Mouse (Mus musculus): ENCODE measurements around the gene Minos1. TPM values are rescaled to one million over a fixed set of nuclear protein-coding genes. Genes with fewer than 3 reads are reported as not detected.

Minos1 gene
- total RNA-seq, 2 experiments from 2014 or later: 353 to 374 TPM

- no peak for DNase-seq
- intact Hi-C loops (cut with DNase I): no loop called here
Measured at GRCm38 (mm10) chr4:139105453-139105852, 25.5 kb downstream of the Minos1 start.

GRCm38 (mm10) chr4:139101546-139101945 lies 29.4 kb downstream of the Minos1 start:
- intact Hi-C loops (cut with DNase I): no loop called here
- no peak for DNase-seq

GRCm38 (mm10) chr4:139100326-139100725 lies 30.6 kb downstream of the Minos1 start:
- intact Hi-C loops (cut with DNase I): no loop called here
- no peak for DNase-seq

GRCm38 (mm10) chr4:139096201-139096600 lies 34.7 kb downstream of the Minos1 start:
- intact Hi-C loops (cut with DNase I): no loop called here

GRCm38 (mm10) chr4:139095406-139095805 lies 35.5 kb downstream of the Minos1 start:
- no peak for DNase-seq
- intact Hi-C loops (cut with DNase I): no loop called here

More at GRCm38 (mm10) chr4:139096201-139096600, 34.7 kb downstream of the Minos1 start:
- DNase-seq: no peak

- no peak for DNase-seq
- intact Hi-C loops (cut with DNase I): loop anchor here (5.0 kb wide), 1 partner anchor 99 kb away; the partner anchor contains the start of gene Capzb
Measured at GRCm38 (mm10) chr4:139093196-139093530, 37.8 kb downstream of the Minos1 start.

GRCm38 (mm10) chr4:139092356-139093195 lies 38.3 kb downstream of the Minos1 start, which contains the start of gene Nbl1:
Nbl1 (minus strand) TSS chr4:139092993.
- intact Hi-C loops (cut with DNase I): loop anchor here (5.0 kb wide), 1 partner anchor 100 kb away; the partner anchor contains the start of gene Capzb
- DNase-seq: peak; percentile 54 to 70

GRCm38 (mm10) chr4:139091478-139092355 lies 39.2 kb downstream of the Minos1 start:
- no peak for DNase-seq
- intact Hi-C loops (cut with DNase I): loop anchor here (5.0 kb wide), 1 partner anchor 101 kb away; the partner anchor contains the start of gene Capzb

- no peak for DNase-seq
- intact Hi-C loops (cut with DNase I): loop anchor here (5.0 kb wide), 1 partner anchor 101 kb away; the partner anchor contains the start of gene Capzb
Measured at GRCm38 (mm10) chr4:139091066-139091465, 39.8 kb downstream of the Minos1 start.

GRCm38 (mm10) chr4:139090303-139090940 lies 40.5 kb downstream of the Minos1 start:
- DNase-seq: peak in 1 of 2 experiments; percentile 43
- intact Hi-C loops (cut with DNase I): loop anchor here (5.0 kb wide), 1 partner anchor 102 kb away; the partner anchor contains the start of gene Capzb

- intact Hi-C loops (cut with DNase I): no loop called here
- DNase-seq: no peak
Measured at GRCm38 (mm10) chr4:139088982-139089671, 41.8 kb downstream of the Minos1 start.

GRCm38 (mm10) chr4:139086984-139087383 lies 43.9 kb downstream of the Minos1 start:
- no peak for DNase-seq
- intact Hi-C loops (cut with DNase I): loop anchor here (2.0 kb wide), 2 partner anchors 164 to 202 kb away; no protein-coding TSS in a partner anchor

- DNase-seq: peak; percentile 61 to 76
- intact Hi-C loops (cut with DNase I): loop anchor here (2.0 kb wide), 2 partner anchors 165 to 203 kb away; no protein-coding TSS in a partner anchor
Measured at GRCm38 (mm10) chr4:139086037-139086436, 44.9 kb downstream of the Minos1 start.

GRCm38 (mm10) chr4:139085337-139085736 lies 45.6 kb downstream of the Minos1 start:
- intact Hi-C loops (cut with DNase I): no loop called here
- DNase-seq: no peak

GRCm38 (mm10) chr4:139082790-139083564 lies 47.9 kb downstream of the Minos1 start:
- intact Hi-C loops (cut with DNase I): loop anchor here (2.0 kb wide), 1 partner anchor 254 kb away; no protein-coding TSS in a partner anchor
- DNase-seq: no peak

- intact Hi-C loops (cut with DNase I): no loop called here
- no peak for DNase-seq
Measured at GRCm38 (mm10) chr4:139081270-139081931, 49.5 kb downstream of the Minos1 start.

- no peak for DNase-seq
- intact Hi-C loops (cut with DNase I): no loop called here
Measured at GRCm38 (mm10) chr4:139080259-139080658, 50.7 kb downstream of the Minos1 start.

- no peak for DNase-seq
- intact Hi-C loops (cut with DNase I): loop anchor here (2.0 kb wide), 1 partner anchor 157 kb away; no protein-coding TSS in a partner anchor
Measured at GRCm38 (mm10) chr4:139079439-139079838, 51.5 kb downstream of the Minos1 start.
